Mouse (Mus musculus) heart, embryonic 13.5 days (tissue): ENCODE measurements around the gene Top1. TPM values are rescaled to one million over a fixed set of nuclear protein-coding genes. Genes with fewer than 3 reads are reported as not detected.
"Not testable (repeated sequence)": the region's sequence is repeated elsewhere in the genome, so short reads cannot be mapped to it uniquely, and the experiment has no call there.

Experiments
- ATAC-seq: fragments of 200-750 bp; cut with Nextera tagmentation; 2 replicates; pipeline ENCODE4 v1.8.0; 2017; ENCODE audit warnings: moderate TSS enrichment; ENCODE audit not compliant: insufficient number of reproducible peaks, low FRiP score, low TSS enrichment; ENCODE audit errors: extremely low read depth
- H3K27ac ChIP-seq: fragments of 300-500 bp; sonication (generic); replicated peaks from 2 replicates; pipeline ENCODE4 v1.5.1; 2015; ENCODE audit warnings: moderate library complexity, mild to moderate bottlenecking, inconsistent platforms
- H3K27me3 ChIP-seq: fragments of 300-500 bp; sonication (generic); replicated peaks from 2 replicates; pipeline ENCODE4 v1.6.1; 2015; ENCODE audit warnings: mild to moderate bottlenecking, inconsistent platforms
- H3K36me3 ChIP-seq: fragments of 300-500 bp; sonication (generic); 2 replicates; pipeline ENCODE4 v1.6.1; 2015; ENCODE audit warnings: mild to moderate bottlenecking, inconsistent platforms
- H3K4me1 ChIP-seq: fragments of 300-500 bp; sonication (generic); 2 replicates; pipeline ENCODE4 v1.6.1; 2015; ENCODE audit warnings: inconsistent platforms
- H3K4me2 ChIP-seq: fragments of 300-500 bp; sonication (generic); 2 replicates; pipeline ENCODE4 v1.6.1; 2015; ENCODE audit warnings: inconsistent platforms, mild to moderate bottlenecking, moderate library complexity
- H3K4me3 ChIP-seq: fragments of 300-500 bp; sonication (generic); 2 replicates; pipeline ENCODE4 v1.5.1; 2015; ENCODE audit warnings: moderate library complexity, mild to moderate bottlenecking, inconsistent platforms
- H3K9ac ChIP-seq: fragments of 300-500 bp; sonication (generic); 2 replicates; pipeline ENCODE4 v1.6.1; 2015; ENCODE audit warnings: inconsistent platforms, mild to moderate bottlenecking, moderate library complexity
- H3K9me3 ChIP-seq: fragments of 300-500 bp; sonication (generic); 2 replicates; pipeline ENCODE4 v1.6.1; 2016; ENCODE audit warnings: inconsistent platforms
- WGBS: fragments of 180-500 bp; shearing (Covaris S2); methylation state at CpG from one replicate; pipeline ENCODE4 v1.1.7; 2015; ENCODE audit warnings: mixed read lengths; 5-methylcytosine and 5-hydroxymethylcytosine counted together
- polyA plus RNA-seq: library from polyadenylated mRNA; unstranded; fragments of >200 nt; fragmentation: Nextera tagmentation; extraction: Ambion mirVana; gene quantifications from 2 replicates; pipeline ENCODE4 v1.2.1, GENCODE M21; 2015

Top1 gene
- polyA plus RNA-seq, 1 experiment from 2014 or later: 44.9 TPM

DNA sequence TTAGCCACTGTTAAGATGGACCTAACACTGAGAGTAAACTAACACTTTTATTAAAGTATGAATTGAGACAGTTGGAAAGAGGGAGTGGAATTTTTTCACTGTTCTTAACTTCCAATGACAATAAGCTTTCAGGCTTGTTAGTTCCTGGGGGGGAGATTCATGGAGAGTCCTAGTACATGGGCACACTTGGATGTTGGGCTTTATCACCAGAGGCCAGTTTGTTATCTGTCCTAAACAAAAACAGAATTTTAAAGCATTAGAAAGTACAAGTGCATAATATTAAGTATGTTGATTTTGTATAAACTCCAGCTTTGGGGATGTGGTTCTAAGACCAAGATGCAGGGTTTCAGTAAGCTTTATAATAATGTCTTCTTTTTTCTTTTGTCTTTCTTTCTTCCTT is 13.1 kb downstream of the Top1 start:
- Histone ChIP-seq H3K27ac (no peak overlapping the region), H3K36me3 (peaks cover 44% of the 10 kb centered on the region), H3K9me3 (no peaks in the 10 kb centered on the region), H3K9ac (no peak overlapping the region), H3K27me3 (no peaks in the 10 kb centered on the region), H3K4me1 (peaks cover 10% of the 10 kb centered on the region; the same call in 1 of the 2 replicates), H3K4me3 (no peak overlapping the region), H3K4me2 (no peak overlapping the region)
- ATAC-seq: no peak

DNA sequence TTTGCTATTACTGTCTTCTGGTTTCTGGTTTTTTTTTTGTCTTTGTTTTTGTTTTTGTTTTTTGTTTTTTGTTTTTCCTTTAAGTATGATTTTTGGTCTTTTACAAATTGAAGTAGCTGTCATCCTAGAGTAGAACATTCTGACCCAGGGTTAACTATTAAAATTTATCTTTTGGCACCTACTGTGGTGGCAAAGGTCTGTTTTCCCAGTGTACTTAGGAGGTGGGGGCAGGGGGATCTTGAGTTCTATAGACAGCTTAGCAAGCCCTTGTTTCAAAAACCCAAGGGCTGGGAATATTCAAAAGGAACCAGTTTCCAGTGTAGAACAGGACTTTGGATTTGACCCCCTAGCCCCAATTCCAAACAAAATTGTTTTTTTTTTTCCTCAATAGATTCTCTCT is 18.7 kb downstream of the Top1 start:
- H3K4me2 ChIP-seq: no peak overlapping the region
- no peak for ATAC-seq

DNA sequence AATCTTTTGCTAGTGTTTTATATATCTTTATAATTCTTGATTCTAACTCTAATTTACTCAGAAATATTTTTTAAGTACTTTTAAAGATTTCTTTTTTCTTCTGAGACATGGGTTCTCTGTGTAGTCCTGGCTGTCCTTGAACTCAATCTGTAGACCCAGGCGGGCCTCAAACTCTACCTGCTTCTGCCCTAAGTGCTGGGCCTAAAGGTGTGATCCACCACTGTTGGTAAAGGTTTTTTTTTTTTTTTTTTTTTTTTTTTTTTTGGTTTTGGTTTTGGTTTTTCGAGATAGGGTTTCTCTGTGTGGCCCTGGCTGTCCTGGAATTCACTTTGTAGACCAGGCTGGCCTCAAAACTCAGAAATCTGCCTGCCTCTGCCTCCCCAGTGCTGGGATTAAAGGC is 19.3 kb downstream of the Top1 start:
- not testable (repeated sequence) for ATAC-seq

More for the DNA sequence above, 18.7 kb downstream of the Top1 start:
- H3K36me3 ChIP-seq: peaks cover 18% of the 10 kb centered on the region
- no peaks in the 10 kb centered on the region for H3K9me3 ChIP-seq
- H3K4me1 ChIP-seq: peaks cover 14% of the 10 kb centered on the region
- no peak overlapping the region for H3K27ac ChIP-seq
- no peak overlapping the region for H3K9ac ChIP-seq
- no peak overlapping the region for H3K4me3 ChIP-seq
- H3K27me3 ChIP-seq: no peaks in the 10 kb centered on the region

GRCm38 (mm10) chr2:160667259-160667658 is 21.6 kb downstream of the Top1 start:
- Histone ChIP-seq H3K4me2 (no peak overlapping the region), H3K9me3 (no peaks in the 10 kb centered on the region), H3K27me3 (no peaks in the 10 kb centered on the region), H3K4me1 (peaks cover 7% of the 10 kb centered on the region), H3K9ac (no peak overlapping the region), H3K27ac (no peak overlapping the region), H3K4me3 (no peak overlapping the region), H3K36me3 (peaks cover 29% of the 10 kb centered on the region)
- ATAC-seq: no peak
- 79% methylated on average over 4 of the region's 4 CpGs for whole genome bisulfite sequencing

More for the DNA sequence above, 19.3 kb downstream of the Top1 start:
- H3K4me2 ChIP-seq, H3K27me3 ChIP-seq, H3K27ac ChIP-seq, H3K9me3 ChIP-seq, H3K4me3 ChIP-seq, H3K9ac ChIP-seq: not testable (repeated sequence)
- peaks cover 22% of the 10 kb centered on the region for H3K36me3 ChIP-seq
- WGBS: 96% methylated on average over 2 of the region's 2 CpGs
- peaks cover 14% of the 10 kb centered on the region for H3K4me1 ChIP-seq

DNA sequence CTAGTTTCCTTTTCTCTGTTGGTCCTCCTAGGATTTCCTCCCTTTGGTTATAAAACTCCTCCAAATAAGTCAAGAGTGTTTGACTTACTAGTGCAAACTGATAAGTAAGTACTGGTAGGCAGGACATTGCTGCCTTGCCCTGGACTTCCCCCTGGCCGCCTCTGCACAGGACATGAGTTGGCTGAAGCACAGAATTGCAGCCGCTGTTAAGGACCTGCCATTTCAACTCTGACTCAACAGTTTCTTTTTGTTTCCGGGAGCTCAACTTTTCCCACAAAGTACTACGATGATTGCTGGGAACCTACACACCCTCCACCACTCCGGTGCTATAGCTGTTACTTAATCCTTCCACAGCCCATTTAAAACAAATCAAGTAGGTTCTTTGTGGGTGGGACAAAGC is 54.6 kb downstream of the Top1 start:
- WGBS: 40% methylated on average over 5 of the region's 5 CpGs
- ATAC-seq: no peak
- Histone ChIP-seq H3K4me1 (peaks cover 24% of the 10 kb centered on the region), H3K9me3 (no peaks in the 10 kb centered on the region), H3K4me2 (no peak overlapping the region), H3K27me3 (no peaks in the 10 kb centered on the region), H3K27ac (peak overlapping the region; percentile 67), H3K9ac (0 out of 2 replicates have a peak overlapping the region, but pooled peaks have one; percentile 2), H3K4me3 (no peak overlapping the region), H3K36me3 (peaks cover 80% of the 10 kb centered on the region)

DNA sequence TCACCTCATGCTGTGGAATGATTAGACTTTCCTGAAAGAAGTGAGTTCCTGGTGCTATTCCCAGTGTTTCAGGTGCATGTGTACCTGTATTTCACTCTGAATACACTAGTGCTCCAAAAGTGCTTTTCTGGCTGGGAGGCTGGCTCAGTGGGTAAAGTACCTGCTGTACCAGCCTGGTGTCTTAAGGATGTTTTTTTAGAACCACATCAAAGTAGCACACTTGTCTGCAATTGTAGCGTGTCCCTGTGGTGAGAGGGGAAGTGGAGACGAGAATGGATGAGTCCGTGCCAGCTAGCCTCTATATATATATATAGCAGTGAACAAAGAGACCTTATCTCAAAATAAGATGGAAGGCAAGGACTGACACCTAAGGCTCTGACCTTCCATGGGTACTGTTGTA is 55.9 kb downstream of the Top1 start:
- H3K4me3 ChIP-seq: no peak overlapping the region
- H3K36me3 ChIP-seq: peaks cover 83% of the 10 kb centered on the region
- H3K4me2 ChIP-seq: no peak overlapping the region
- peaks cover 24% of the 10 kb centered on the region for H3K4me1 ChIP-seq
- no peak overlapping the region for H3K9ac ChIP-seq
- no peak for ATAC-seq
- 36% methylated on average over 3 of the region's 3 CpGs for WGBS
- no peaks in the 10 kb centered on the region for H3K27me3 ChIP-seq
- no peak overlapping the region for H3K27ac ChIP-seq
- H3K9me3 ChIP-seq: no peaks in the 10 kb centered on the region

DNA sequence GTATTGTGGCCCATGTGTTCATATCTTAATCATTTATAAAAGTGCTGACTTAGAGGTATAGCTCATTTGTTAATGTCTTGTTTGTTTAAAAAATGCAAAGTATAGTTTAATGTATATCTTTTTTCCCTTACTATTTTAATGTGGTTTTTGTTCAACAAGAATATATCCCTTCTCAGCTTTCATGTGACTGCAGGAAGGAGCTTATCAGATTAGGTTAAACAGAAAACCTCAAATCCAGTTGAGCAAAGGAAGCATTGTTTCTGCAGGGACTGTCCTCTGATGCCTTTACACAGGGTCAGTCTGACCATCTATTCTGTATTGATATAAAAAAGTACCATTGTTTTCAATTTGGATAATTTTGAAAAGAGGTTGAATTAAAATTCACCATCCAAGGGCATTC is 57.1 kb downstream of the Top1 start:
- Histone ChIP-seq H3K9me3 (no peaks in the 10 kb centered on the region), H3K4me1 (peaks cover 24% of the 10 kb centered on the region), H3K4me2 (no peak overlapping the region), H3K4me3 (no peak overlapping the region), H3K27me3 (no peaks in the 10 kb centered on the region), H3K9ac (no peak overlapping the region), H3K36me3 (peaks cover 84% of the 10 kb centered on the region), H3K27ac (no peak overlapping the region)
- ATAC-seq: no peak

DNA sequence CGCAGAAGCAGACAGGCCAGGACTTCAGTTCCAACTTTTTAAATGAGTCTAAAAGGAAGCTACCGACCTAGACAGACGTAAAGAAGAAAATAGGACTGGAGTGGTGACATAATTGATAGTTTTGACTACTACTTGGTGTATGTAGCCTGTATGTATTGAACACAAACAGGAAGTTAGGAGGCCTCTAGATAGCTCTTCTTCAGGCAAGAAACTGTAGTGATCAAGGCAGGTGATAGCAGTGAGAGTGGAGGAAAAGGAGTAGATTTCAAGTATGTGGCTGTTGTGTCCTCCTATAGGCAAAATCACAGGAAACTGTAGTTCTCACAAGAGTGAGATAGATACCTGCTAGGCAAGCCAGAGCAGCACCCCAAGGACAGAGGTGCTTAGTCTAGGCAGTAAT is 62.0 kb downstream of the Top1 start:
- no peak overlapping the region for H3K27ac ChIP-seq

GRCm38 (mm10) chr2:160715463-160716030 is 69.9 kb downstream of the Top1 start:
- 80% methylated on average over 4 of the region's 4 CpGs for WGBS
- Histone ChIP-seq H3K9me3 (no peaks in the 10 kb centered on the region), H3K27me3 (no peaks in the 10 kb centered on the region), H3K4me2 (no peak overlapping the region), H3K4me1 (no peaks in the 10 kb centered on the region), H3K9ac (no peak overlapping the region), H3K27ac (no peak overlapping the region), H3K36me3 (peaks cover 96% of the 10 kb centered on the region), H3K4me3 (no peak overlapping the region)
- ATAC-seq: no peak

More for the DNA sequence above, 62.0 kb downstream of the Top1 start:
- H3K27me3 ChIP-seq: no peaks in the 10 kb centered on the region
- H3K36me3 ChIP-seq: peaks cover 87% of the 10 kb centered on the region
- no peaks in the 10 kb centered on the region for H3K4me1 ChIP-seq
- no peak overlapping the region for H3K4me3 ChIP-seq
- H3K4me2 ChIP-seq: no peak overlapping the region
- no peaks in the 10 kb centered on the region for H3K9me3 ChIP-seq
- H3K9ac ChIP-seq: no peak overlapping the region
- WGBS: 92% methylated on average over 3 of the region's 3 CpGs
- no peak for ATAC-seq

GRCm38 (mm10) chr2:160717269-160717668 is 71.6 kb downstream of the Top1 start:
- no peaks in the 10 kb centered on the region for H3K9me3 ChIP-seq
- no peak overlapping the region for H3K4me3 ChIP-seq
- H3K9ac ChIP-seq: no peak overlapping the region
- 73% methylated on average over 5 of the region's 5 CpGs for WGBS
- no peaks in the 10 kb centered on the region for H3K27me3 ChIP-seq
- no peaks in the 10 kb centered on the region for H3K4me1 ChIP-seq
- no peak overlapping the region for H3K27ac ChIP-seq
- peaks cover 95% of the 10 kb centered on the region for H3K36me3 ChIP-seq
- ATAC-seq: no peak
- no peak overlapping the region for H3K4me2 ChIP-seq

GRCm38 (mm10) chr2:160718811-160719210 is 73.1 kb downstream of the Top1 start:
- Histone ChIP-seq H3K4me2 (no peak overlapping the region), H3K27ac (no peak overlapping the region), H3K9me3 (no peaks in the 10 kb centered on the region), H3K36me3 (peaks cover 96% of the 10 kb centered on the region), H3K27me3 (no peaks in the 10 kb centered on the region), H3K4me1 (no peaks in the 10 kb centered on the region), H3K9ac (no peak overlapping the region), H3K4me3 (no peak overlapping the region)
- 89% methylated on average over 3 of the region's 3 CpGs for WGBS
- ATAC-seq: no peak

GRCm38 (mm10) chr2:160722714-160723113 is 77.0 kb downstream of the Top1 start:
- no peak for ATAC-seq
- no peak overlapping the region for H3K9ac ChIP-seq
- no peak overlapping the region for H3K27ac ChIP-seq
- no peaks in the 10 kb centered on the region for H3K27me3 ChIP-seq
- WGBS: 89% methylated on average over 4 of the region's 4 CpGs
- no peaks in the 10 kb centered on the region for H3K9me3 ChIP-seq
- no peak overlapping the region for H3K4me3 ChIP-seq
- no peak overlapping the region for H3K4me2 ChIP-seq
- peaks cover 4% of the 10 kb centered on the region; the same call in 1 of the 2 replicates for H3K4me1 ChIP-seq
- peaks cover 84% of the 10 kb centered on the region for H3K36me3 ChIP-seq
